Mouse (Mus musculus) T-helper 2 cell (primary cell): ENCODE data around the gene Olfr190.
"Not testable (repeated sequence)": the region's sequence is repeated elsewhere in the genome, so short reads cannot be mapped to it uniquely, and the experiment has no call there.

Experiments used
- in situ Hi-C: fragments of 300-600 bp; cut with MboI, MseI; formaldehyde crosslinking; loops from one replicate; pipeline ENCODE4 v1.15.1; 2025; ENCODE audit warnings: high pct_unique_total_duplicates

Gene Olfr190

GRCm38 (mm10) chr16:59077905-59078304 is at the start of gene Olfr190:
Olfr190 (minus strand) TSS chr16:59078005.
- in situ Hi-C loops, result loop anchor here (25.0 kb wide), 1 partner anchor 1209 kb away; no protein-coding TSS in a partner anchor

DNA sequence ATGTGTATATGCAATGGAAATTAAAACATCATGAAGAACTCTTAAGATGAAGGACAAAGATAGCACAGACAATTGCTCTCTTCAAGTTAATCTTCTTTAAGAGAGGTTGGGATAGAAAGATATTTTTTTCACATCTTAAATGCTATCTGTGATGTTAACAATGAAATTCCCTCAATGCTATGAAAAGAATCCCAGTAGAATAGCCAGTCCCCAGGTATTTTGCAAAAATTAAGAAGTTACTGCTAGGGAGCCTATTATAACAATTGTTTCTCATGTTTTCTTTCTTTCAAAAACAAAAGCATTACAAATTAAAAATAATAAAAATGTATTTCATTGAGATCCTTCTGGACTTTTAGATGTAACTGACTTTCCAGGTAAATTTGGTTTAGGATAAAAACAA is 43.2 kb upstream of the Olfr190 start, which contains the start of gene Olfr194:
TSS of gene Olfr194 (minus strand) at position 101 of the 400 bp plus-strand sequence.
- in situ Hi-C loops, result no loop called here

DNA sequence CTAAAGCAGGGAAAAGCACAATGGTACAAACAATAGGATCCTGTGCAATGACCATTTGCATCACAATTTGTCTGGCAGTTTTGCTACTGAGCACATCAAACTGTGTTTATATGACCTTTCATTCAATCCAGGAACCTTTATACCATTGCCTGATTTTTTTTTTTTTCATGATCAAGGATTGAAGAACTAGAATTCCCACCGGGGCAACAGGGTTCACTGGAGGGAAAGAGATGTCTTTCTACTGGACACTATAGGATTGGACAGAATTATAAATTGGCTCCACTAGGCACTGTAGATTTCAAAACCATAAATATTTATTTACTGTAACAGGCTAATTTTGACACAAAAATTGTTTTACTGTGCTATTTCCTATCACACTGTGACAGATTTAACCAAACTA is 34.0 kb upstream of the Olfr190 start, which contains the start of gene Olfr193:
TSS of gene Olfr193 (minus strand) at position 101 of the 400 bp plus-strand sequence.
- in situ Hi-C loops, result no loop called here

DNA sequence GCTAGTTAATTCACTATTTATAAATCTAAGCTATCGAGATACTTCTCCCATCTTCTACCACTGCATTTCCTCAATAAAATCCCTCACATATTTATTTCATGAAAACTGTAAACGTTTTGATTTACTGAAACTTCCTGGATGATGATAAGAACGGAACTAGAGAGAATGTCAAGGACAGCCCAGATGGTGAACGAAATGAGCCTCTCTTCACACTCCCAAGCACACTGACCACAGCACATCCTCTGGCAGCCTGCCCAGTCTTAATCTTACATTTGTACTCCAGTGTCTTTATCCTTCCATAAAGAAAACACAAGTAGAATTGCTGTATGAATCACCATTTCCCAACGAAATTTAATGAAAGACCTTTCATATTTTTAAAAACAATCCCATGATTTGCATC is 30.7 kb upstream of the Olfr190 start:
- in situ Hi-C loops, result not testable (repeated sequence)

DNA sequence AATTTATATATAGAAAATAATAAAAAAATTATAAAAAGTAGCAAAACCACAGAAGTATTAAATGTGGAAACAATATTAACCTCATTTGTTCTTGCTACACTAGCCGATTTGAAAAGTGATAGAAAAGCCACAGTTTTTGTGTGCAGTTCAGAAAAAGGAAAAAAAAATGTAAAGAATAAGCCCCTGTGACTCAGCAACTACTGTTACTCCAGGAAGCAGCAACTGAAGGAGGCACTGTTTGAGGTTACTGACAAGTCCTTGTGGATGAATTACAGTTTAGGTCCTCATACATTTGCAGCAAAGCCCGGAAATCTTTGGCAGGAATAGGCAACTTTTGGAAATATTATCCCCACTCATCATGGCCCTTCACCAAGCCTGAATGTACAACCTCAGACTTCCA is 27.5 kb upstream of the Olfr190 start:
- in situ Hi-C loops, result no loop called here

DNA sequence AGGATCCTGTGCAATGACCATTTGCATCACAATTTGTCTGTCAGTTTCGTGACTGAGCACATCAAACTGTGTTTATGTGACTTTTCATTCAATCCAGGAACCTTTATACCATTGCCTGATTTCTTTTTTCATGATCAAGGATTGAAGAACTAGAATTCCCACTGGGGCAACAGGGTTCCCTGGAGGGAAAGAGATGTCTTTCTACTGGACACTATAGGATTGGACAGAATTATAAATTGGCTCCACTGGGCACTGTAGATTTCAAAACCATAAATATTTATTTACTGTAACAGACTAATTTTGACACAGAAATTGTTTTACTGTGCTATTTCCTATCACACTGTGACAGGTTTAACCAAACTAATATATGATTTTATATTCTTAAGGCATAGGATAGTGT is 11.9 kb upstream of the Olfr190 start, which contains the start of gene Olfr191:
TSS of gene Olfr191 (minus strand) at position 101 of the 400 bp plus-strand sequence.
- in situ Hi-C loops, result loop anchor here (25.0 kb wide), 1 partner anchor 1198 kb away; no protein-coding TSS in a partner anchor

- in situ Hi-C loops, result loop anchor here (25.0 kb wide), 1 partner anchor 1206 kb away; no protein-coding TSS in a partner anchor
Measured at GRCm38 (mm10) chr16:59081113-59081512, 3.3 kb upstream of the Olfr190 start.

DNA sequence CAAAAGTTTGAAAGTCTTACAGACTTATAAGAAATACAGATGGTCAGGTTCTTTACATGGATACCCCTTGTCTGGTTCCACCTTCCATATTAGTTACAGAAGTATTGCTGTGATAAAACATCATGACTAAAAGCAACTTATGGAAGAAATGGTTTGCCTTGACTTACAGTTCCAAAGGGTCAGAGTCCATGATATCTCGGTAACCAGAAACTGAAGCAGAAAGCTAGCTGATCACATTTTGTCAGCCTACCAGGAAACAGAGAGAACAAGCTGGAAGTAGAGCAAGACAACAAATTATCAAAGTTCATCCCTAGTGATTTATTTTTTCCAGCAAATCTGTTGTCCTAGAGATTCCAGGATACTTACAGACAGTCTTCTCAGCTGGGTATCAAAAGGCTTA is 4.3 kb downstream of the Olfr190 start:
- in situ Hi-C loops, result no loop called here

DNA sequence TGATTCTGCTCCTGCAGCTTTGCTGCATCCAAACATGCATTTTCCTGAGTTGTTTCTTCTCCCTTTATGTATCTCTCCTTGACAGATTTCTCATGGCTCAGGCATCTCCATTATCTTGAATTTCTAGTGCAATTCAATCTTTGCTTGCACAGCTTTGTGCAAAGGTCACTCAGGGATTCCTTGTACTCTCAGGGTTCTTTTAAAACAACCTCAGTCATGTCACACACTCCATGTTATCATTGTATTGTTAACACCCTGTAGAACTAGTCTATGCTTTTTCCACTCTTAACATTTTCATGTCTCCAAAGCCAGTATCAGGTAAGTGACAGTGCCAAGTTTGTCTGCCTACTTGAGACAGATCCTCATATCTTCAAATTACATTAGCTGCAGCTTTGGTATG is 6.0 kb downstream of the Olfr190 start:
- in situ Hi-C loops, result no loop called here

DNA sequence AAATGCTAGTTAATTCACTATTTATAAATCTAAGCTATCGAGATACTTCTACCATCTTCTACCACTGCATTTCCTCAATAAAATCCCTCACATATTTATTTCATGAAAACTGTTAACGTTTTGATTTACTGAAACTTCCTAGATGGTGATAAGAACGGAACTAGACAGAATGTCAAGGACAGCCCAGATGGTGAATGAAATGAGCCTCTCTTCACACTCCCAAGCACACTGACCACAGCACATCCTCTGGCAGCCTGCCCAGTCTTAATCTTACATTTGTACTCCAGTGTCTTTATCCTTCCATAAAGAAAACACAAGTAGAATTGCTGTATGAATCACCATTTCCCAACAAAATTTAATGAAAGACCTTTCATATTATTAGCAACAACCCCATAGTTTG is 15.4 kb downstream of the Olfr190 start:
- in situ Hi-C loops, result not testable (repeated sequence)

DNA sequence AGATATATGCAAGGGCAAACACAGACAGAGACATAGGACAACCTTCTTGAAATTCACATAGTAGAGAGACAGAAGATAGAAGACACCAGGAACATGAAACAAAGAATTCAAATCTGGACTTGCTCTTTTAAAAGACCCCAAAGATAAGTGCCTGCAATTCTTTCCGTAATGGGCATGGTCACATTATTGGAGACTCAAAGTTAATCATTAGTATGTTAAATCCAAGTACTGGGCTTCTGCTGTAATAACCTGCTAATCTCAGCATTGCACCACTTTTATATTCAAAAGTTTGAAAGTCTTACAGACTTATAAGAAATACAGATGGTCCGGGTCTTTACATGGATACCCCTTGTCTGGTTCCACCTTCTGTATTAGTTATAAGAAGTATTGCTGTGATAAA is 28.5 kb downstream of the Olfr190 start:
- in situ Hi-C loops, result not testable (repeated sequence)

GRCm38 (mm10) chr16:59048860-59049259 is 28.9 kb downstream of the Olfr190 start:
- in situ Hi-C loops, result no loop called here

DNA sequence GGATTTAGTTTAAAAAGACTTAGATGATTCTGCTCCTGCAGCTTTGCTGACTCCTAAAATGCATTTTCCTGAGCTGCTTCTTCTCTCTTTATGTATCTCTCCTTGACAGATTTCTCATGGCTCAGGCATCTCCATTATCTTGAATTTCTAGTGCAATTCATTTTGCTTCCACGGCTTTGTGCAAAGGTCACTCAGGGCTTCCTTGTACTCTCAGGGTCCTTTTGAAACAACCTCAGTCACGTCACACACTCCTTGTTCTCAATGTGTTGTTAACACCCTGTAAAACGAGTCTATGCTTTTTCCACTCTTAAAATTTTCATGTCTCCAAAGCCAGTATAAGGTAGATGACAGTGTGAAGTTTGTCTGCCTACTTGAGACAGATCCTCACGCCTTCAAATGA is 30.2 kb downstream of the Olfr190 start:
- in situ Hi-C loops, result no loop called here

DNA sequence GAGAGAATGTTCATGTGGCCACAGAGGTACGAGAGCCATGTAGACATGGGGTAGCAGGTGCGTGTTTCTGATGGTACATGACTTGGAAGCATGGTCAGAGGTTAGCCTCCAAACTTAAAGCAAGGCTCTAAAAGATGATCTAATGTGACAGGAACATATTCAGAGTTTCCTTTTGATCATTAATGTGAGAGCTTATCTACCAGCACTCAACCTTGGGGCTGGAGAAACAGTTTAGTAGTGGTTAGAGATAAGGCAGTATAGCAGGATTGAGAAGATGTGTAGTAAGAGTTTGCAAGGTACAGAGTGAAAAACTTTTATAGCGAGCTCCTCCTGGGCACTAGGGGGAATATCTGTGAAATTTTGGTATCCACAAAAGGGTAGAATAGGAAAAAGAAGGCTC is 32.0 kb downstream of the Olfr190 start:
- in situ Hi-C loops, result no loop called here

DNA sequence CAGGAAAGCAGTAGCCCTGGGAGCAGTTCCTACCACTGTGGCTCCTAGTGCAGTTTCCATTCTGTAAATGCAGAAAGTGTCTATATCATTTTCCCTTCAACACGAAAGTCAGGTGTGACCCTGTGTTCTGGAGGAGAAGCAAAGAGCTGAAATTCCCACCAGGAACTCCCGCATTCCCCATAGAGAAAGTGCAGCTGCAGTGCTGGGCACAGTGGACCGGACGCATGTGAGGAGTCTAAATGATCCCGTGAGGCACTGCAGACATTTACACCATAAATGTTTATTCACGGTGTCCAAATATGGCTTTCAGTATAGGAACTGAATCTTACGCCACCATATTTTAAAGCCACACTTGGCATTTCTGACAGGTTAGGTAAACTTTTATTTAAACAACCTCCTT is 38.1 kb downstream of the Olfr190 start, which contains the start of gene Olfr187:
TSS of gene Olfr187 (minus strand) at position 58 of the 400 bp plus-strand sequence.
- in situ Hi-C loops, result loop anchor here (10.0 kb wide), 1 partner anchor 235 kb away; the partner anchor contains the start of gene Olfr201

GRCm38 (mm10) chr16:59030191-59030590 is 47.6 kb downstream of the Olfr190 start, which contains the start of gene Olfr186:
Olfr186 (minus strand) TSS chr16:59030291.
- in situ Hi-C loops, result loop anchor here (10.0 kb wide), 1 partner anchor 245 kb away; the partner anchor contains the start of gene Olfr201
